Mouse (Mus musculus): ENCODE measurements around the gene Gpr19.

DNA sequence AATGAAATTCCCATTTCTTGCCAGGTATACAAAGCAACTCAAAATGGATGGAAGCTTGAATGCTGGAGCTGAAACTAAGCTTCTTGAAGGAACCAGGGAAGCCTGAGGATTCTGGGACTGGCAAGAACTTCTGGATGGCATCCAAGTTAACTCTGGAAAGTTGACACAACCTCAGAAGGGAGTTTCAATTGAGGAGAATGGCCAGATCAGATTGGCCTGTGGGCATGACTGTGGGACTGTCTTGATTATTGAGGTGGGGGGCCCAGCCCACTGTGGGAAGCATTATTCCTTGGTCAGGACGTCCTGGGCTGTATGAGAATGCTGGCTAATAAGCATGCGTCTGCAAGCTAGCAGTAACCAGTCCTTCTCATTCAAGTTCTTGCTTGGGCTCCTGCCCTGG lies 18.3 kb downstream of the Gpr19 start:
- TF ChIP-seq CTCF (IDR thresholded peaks at IDR 0.05; ENCODE audit: low read depth, low read length) (no peak), POLR2AphosphoS5 (IDR thresholded peaks at IDR 0.05; ENCODE audit: insufficient replicate concordance, low read depth, low read length) (no peak), GATA1 (IDR thresholded peaks at IDR 0.05; ENCODE audit: borderline replicate concordance, low read length) (no peak)

Measured in G1E (cell line).